Mouse (Mus musculus): Measurements from ENCODE around the gene Mapk1ip1l. TPM values are rescaled to one million over a fixed set of nuclear protein-coding genes. Genes with fewer than 3 reads are reported as not detected.

Mapk1ip1l gene
- total and polyA plus RNA-seq, 3 experiments = 33.8 to 159 (median 59.5) TPM

DNA sequence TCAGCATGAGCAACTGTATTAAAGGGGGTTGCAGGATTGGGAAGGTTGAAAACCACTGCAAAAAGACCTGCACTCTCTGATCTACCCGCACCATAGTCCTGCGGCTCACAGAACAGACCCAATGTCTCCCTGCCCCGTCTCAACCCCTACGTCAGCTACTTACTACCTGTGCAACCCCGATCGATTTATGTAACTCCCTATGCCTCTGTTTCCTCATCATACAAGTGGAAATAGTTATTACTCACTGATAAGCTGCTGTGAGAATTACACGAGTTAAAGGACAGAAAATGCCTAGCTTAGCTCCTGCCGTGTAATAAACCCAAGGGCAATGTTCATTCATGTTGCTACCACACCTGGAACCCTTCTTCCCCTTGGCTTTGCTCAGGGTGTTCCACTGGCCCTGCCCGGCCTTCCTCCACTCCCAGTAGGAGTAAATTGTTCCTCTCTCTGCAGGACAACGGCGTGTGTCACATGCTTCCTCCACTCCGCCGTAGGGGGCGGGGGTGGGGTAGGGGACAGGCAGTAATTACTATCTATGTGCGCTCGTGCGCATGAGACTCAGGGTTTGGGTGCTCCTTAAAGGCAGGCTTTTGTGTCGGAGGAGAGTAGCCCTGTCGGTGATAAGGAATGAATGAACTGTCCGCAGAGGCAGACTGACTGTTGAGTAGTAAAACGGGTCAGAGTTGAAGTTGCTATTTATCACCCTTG lies 66.8 kb downstream of the Mapk1ip1l start:
- peaks cover 0 to 25% of the 10 kb centered on the region in 2 experiments; a peak in 2 of 4 replicates for H3K36me3 ChIP-seq (ENCODE audit: control insufficient read depth in 1 of 2, insufficient read depth in 2 of 2, low read length in 2 of 2)
- peaks cover 10 to 42% of the 10 kb centered on the region in 2 experiments for H3K4me1 ChIP-seq (ENCODE audit: control insufficient read depth in 1 of 2, insufficient read depth in 2 of 2, low read length in 2 of 2)
- peak overlapping the region; percentile 80 for H3K27ac ChIP-seq (ENCODE audit: control insufficient read depth, low read depth, low read length)
- no peaks in the 10 kb centered on the region for H3K79me2 ChIP-seq (ENCODE audit: control insufficient read depth, insufficient read depth, low read length, poor library complexity)
- H3K9ac ChIP-seq (ENCODE audit: control insufficient read depth, low read depth, low read length, poor library complexity, severe bottlenecking) = peak overlapping the region; percentile 75
- DNase-seq (ENCODE audit: low read depth, low spot score) = peak; percentile 95
- no peaks in the 10 kb centered on the region for H3K27me3 ChIP-seq (ENCODE audit: control insufficient read depth in 1 of 2, insufficient read depth in 2 of 2, low read length in 2 of 2)
- H3K4me3 ChIP-seq (ENCODE audit: control insufficient read depth in 1 of 2, insufficient read depth in 1 of 2, low read depth in 2 of 2, low read length in 2 of 2) = peak overlapping the region; percentile 60 to 91
- no peaks in the 10 kb centered on the region for H3K9me3 ChIP-seq (replicated peaks; ENCODE audit: insufficient read depth, low read length)
- TF ChIP-seq MEF2A (IDR thresholded peaks at IDR 0.05; ENCODE audit: extremely low read depth, insufficient replicate concordance, low read depth, low read length, poor library complexity, severe bottlenecking) (no peak), SMC3 (IDR thresholded peaks at IDR 0.05; ENCODE audit: low read depth, low read length) (no peak), GATA1 (IDR thresholded peaks at IDR 0.05; ENCODE audit: low read depth, low read length) (peak; percentile 91), ZC3H11A (IDR thresholded peaks at IDR 0.05; ENCODE audit: low read depth, low read length) (peak; percentile 16; the same call in 1 of the 2 replicates), USF2 (IDR thresholded peaks at IDR 0.05; ENCODE audit: borderline replicate concordance in 1 of 2, insufficient read depth in 1 of 2, low read depth in 1 of 2, low read length in 2 of 2) (peak in 1 of 2 experiments; percentile 68; a peak in 2 of 4 replicates), EP300 (IDR thresholded peaks at IDR 0.05; ENCODE audit: low read depth in 1 of 2, low read length in 2 of 2) (peak in 1 of 2 experiments; percentile 59; a peak in 2 of 4 replicates), ZKSCAN1 (IDR thresholded peaks at IDR 0.05; ENCODE audit: low read depth, low read length) (no peak), GABPA (IDR thresholded peaks at IDR 0.05; ENCODE audit: low read depth, low read length) (no peak), RCOR1 (IDR thresholded peaks at IDR 0.05; ENCODE audit: low read depth, low read length) (0 out of 2 replicates have a peak, but pooled peaks have one; percentile 20), CTCF (IDR thresholded peaks at IDR 0.05 in 2 of 3, conservative IDR thresholded peaks at IDR 0.05 in 1 of 3; ENCODE audit: control insufficient read depth in 1 of 3, insufficient read depth in 1 of 3, low read depth in 2 of 3, low read length in 3 of 3, poor library complexity in 1 of 3, severe bottlenecking in 1 of 3) (no peak), HCFC1 (IDR thresholded peaks at IDR 0.05; ENCODE audit: low read depth, low read length) (peak; percentile 70), POLR2AphosphoS2 (IDR thresholded peaks at IDR 0.05; ENCODE audit: low read length) (0 out of 2 replicates have a peak, but pooled peaks have one; percentile 49), POLR2AphosphoS5 (IDR thresholded peaks at IDR 0.05; ENCODE audit: borderline replicate concordance, low read depth, low read length) (no peak), MYB (IDR thresholded peaks at IDR 0.05; ENCODE audit: low read depth, low read length) (peak; percentile 47; the same call in 1 of the 2 replicates), CHD2 (IDR thresholded peaks at IDR 0.05; ENCODE audit: low read length) (no peak), RAD21 (IDR thresholded peaks at IDR 0.05; ENCODE audit: low read depth, low read length) (no peak), POLR2A (IDR thresholded peaks at IDR 0.05; ENCODE audit: control insufficient read depth in 1 of 2, insufficient read depth in 1 of 2, low read depth in 1 of 2, low read length in 2 of 2, poor library complexity in 1 of 2) (peak; percentile 70 to 81; a peak in 3 of 4 replicates), TAL1 (IDR thresholded peaks at IDR 0.05; ENCODE audit: low read length) (peak; percentile 32), KAT2A (conservative IDR thresholded peaks at IDR 0.05; ENCODE audit: low read depth, low read length) (peak; percentile 32; the same call in 1 of the 2 replicates), MAFK (IDR thresholded peaks at IDR 0.05; ENCODE audit: borderline replicate concordance, low read depth, low read length) (no peak), MXI1 (IDR thresholded peaks at IDR 0.05; ENCODE audit: low read depth, low read length) (peak; percentile 92), E2F4 (IDR thresholded peaks at IDR 0.05; ENCODE audit: borderline replicate concordance, low read depth, low read length) (no peak), ETS1 (IDR thresholded peaks at IDR 0.05; ENCODE audit: low read depth, low read length) (peak; percentile 69), CHD1 (IDR thresholded peaks at IDR 0.05; ENCODE audit: low read depth, low read length) (no peak), SIN3A (IDR thresholded peaks at IDR 0.05; ENCODE audit: low read length) (peak; percentile 96), USF1 (IDR thresholded peaks at IDR 0.05; ENCODE audit: low read depth, low read length) (peak; percentile 84), TBP (IDR thresholded peaks at IDR 0.05; ENCODE audit: low read depth, low read length) (0 out of 2 replicates have a peak, but pooled peaks have one; percentile 23), ELF1 (IDR thresholded peaks at IDR 0.05; ENCODE audit: low read depth, low read length) (no peak), TCF12 (IDR thresholded peaks at IDR 0.05; ENCODE audit: low read depth, low read length) (peak; percentile 57), JUND (IDR thresholded peaks at IDR 0.05; ENCODE audit: low read depth, low read length) (no peak), MAX (IDR thresholded peaks at IDR 0.05; ENCODE audit: low read length) (peak; percentile 93), BHLHE40 (IDR thresholded peaks at IDR 0.05; ENCODE audit: borderline replicate concordance, low read depth, low read length) (peak; percentile 99), MAZ (IDR thresholded peaks at IDR 0.05; ENCODE audit: low read depth, low read length) (no peak), ZMIZ1 (IDR thresholded peaks at IDR 0.05; ENCODE audit: low read depth, low read length) (peak; percentile 44; the same call in 1 of the 2 replicates), NRF1 (IDR thresholded peaks at IDR 0.05; ENCODE audit: insufficient read depth, low read depth, low read length, poor library complexity, severe bottlenecking) (peak; percentile 67), NELFE (IDR thresholded peaks at IDR 0.05; ENCODE audit: low read depth, low read length) (no peak; the same call in none of the 2 replicates)
